Mouse (Mus musculus) erythroblast, embryonic 14.5 days (primary cell): ENCODE data around the gene Gclc.

Source experiments
- GATA1 ChIP-seq: IDR thresholded peaks from 2 replicates; pipeline ENCODE4 v1.6.1; 2012; ENCODE audit warnings: low read length, inconsistent platforms, mixed read lengths
- TAL1 ChIP-seq: IDR thresholded peaks from 3 replicates; pipeline ENCODE4 v1.6.1; 2012; ENCODE audit warnings: low read length, inconsistent platforms, mixed read lengths

DNA sequence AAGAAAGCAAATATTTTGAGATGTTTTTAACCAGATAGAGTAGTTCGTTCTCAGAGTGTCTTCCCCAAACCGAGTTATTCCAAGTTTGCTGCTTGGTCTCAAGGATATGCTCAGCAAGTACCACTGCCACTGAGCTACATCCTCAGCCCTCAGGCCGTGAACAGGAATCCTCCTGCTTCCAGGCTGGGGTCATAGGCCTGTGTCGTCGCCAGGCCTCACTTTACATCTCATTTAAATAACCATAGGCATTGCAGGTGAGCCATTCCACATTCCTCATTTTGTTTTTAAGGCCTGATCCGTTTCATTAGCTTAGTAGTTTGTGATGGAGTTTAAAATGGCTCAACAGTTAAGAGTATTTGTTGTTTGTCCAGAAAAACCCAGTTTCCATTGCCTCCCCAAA is 4.8 kb downstream of the Gclc start:
- TF ChIP-seq GATA1: no peak
- no peak for TF ChIP-seq TAL1
